Mouse (Mus musculus): ENCODE data around the gene Dclre1b. TPM values are rescaled to one million over a fixed set of nuclear protein-coding genes. Genes with fewer than 3 reads are reported as not detected.

Dclre1b gene
- polyA plus RNA-seq, 1 experiment from 2014 or later: 27.1 TPM

DNA sequence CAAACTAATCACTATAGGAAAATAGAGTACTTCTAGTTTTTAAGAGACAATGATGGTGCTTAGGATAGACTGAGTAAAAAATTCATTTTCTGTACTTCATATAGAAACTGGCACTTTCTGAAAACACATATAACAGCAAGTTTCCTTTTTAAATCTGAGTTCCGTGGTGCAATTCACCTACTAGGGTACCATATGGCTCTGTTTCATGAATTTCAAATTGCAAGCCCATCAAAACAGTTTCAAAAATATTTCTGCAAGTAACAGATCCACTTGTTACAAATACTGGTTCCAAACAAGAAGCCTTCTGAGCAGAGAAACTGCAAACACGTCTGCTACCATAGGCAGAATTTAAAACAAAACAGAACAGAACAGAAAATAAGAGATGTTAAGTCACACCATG, 57.7 kb downstream of the Dclre1b start:
- H3K4me3 ChIP-seq (replicated peaks; ENCODE audit: low read depth, low read length): no peak overlapping the region
- H3K36me3 ChIP-seq (ENCODE audit: insufficient read depth, low read length): peaks cover 67% of the 10 kb centered on the region
- H3K9ac ChIP-seq (ENCODE audit: low read depth, low read length): no peak overlapping the region
- WGBS: 92% methylated on average over 2 of the region's 2 CpGs
- no peaks in the 10 kb centered on the region for H3K9me3 ChIP-seq (replicated peaks; ENCODE audit: low read length)
- no peak overlapping the region for H3K27ac ChIP-seq
- no peak for DNase-seq (ENCODE audit: low spot score)
- no peaks in the 10 kb centered on the region for H3K4me1 ChIP-seq (replicated peaks; ENCODE audit: insufficient read depth, low read length)
- TF ChIP-seq CTCF (IDR thresholded peaks at IDR 0.05; ENCODE audit: low read depth): no peak
- no peaks in the 10 kb centered on the region for H3K27me3 ChIP-seq (ENCODE audit: insufficient read depth, low read length)
- no peak for ATAC-seq (replicated peaks; ENCODE audit: low FRiP score, low read depth)
- H3K4me2 ChIP-seq (ENCODE audit: low read length): no peak overlapping the region

Other genes with a start within 250 kb of the Dclre1b start
- gene Syt6, start 234.2 kb downstream of the Dclre1b start, polyA plus RNA-seq (2015; fragmentation: Nextera tagmentation; extraction: Ambion mirVana): 0.05 TPM in 1 of 2 replicates, not detected in the other
- 0.26 and 0.46 TPM in 2 replicates for gene Atg4a-ps, start 163.4 kb downstream of the Dclre1b start, polyA plus RNA-seq (2015; fragmentation: Nextera tagmentation; extraction: Ambion mirVana)
- gene Olfml3, start 71.4 kb downstream of the Dclre1b start, polyA plus RNA-seq (2015; fragmentation: Nextera tagmentation; extraction: Ambion mirVana): 48.5 and 51.2 TPM in 2 replicates
- gene Gm10964, start 70.1 kb downstream of the Dclre1b start, polyA plus RNA-seq (2015; fragmentation: Nextera tagmentation; extraction: Ambion mirVana): not detected in 2 replicates
- 9.8 and 10.2 TPM in 2 replicates for gene Hipk1, start 17.9 kb downstream of the Dclre1b start, polyA plus RNA-seq (2015; fragmentation: Nextera tagmentation; extraction: Ambion mirVana)
- 15.9 and 16.3 TPM in 2 replicates for gene Ap4b1, start 76 bp upstream of the Dclre1b start, polyA plus RNA-seq (2015; fragmentation: Nextera tagmentation; extraction: Ambion mirVana)
- 0.12 and 0.14 TPM in 2 replicates for gene Gm43064, start 129 bp upstream of the Dclre1b start, polyA plus RNA-seq (2015; fragmentation: Nextera tagmentation; extraction: Ambion mirVana)
- 0.08 TPM in 1 of 2 replicates, not detected in the other for gene Bcl2l15, start 23.2 kb upstream of the Dclre1b start, polyA plus RNA-seq (2015; fragmentation: Nextera tagmentation; extraction: Ambion mirVana)
- 0.57 and 0.79 TPM in 2 replicates for gene Ptpn22, start 50.4 kb upstream of the Dclre1b start, polyA plus RNA-seq (2015; fragmentation: Nextera tagmentation; extraction: Ambion mirVana)
- gene Rsbn1, start 104.7 kb upstream of the Dclre1b start, polyA plus RNA-seq (2015; fragmentation: Nextera tagmentation; extraction: Ambion mirVana): 10.8 and 11.4 TPM in 2 replicates
- gene Phtf1, start 158.7 kb upstream of the Dclre1b start, polyA plus RNA-seq (2015; fragmentation: Nextera tagmentation; extraction: Ambion mirVana): 21.8 TPM in 2 replicates

Measured in kidney, postnatal 0 days (tissue).